Mouse (Mus musculus) CH12.LX (cell line): ENCODE measurements around the gene Pald1.
A peak's percentile ranks its signal among the peaks of the same experiment; 100 is the strongest.

Experiments
- CTCF ChIP-seq, 2 experiments: IDR thresholded peaks in 1 of 2; conservative IDR thresholded peaks in 1 of 2; 2 replicates each; pipeline ENCODE4 v1.5.1; 2011 to 2012; ENCODE audit warnings: low read depth in 2 of 2, low read length in 2 of 2, improper control_type of control experiment in 1 of 2, inconsistent platforms in 1 of 2, mild to moderate bottlenecking in 1 of 2, moderate library complexity in 1 of 2
- MAFK ChIP-seq: IDR thresholded peaks from 2 replicates; pipeline ENCODE4 v1.6.1; 2011; ENCODE audit warnings: low read length, improper control_type of control experiment; ENCODE audit not compliant: insufficient replicate concordance
- MAZ ChIP-seq: IDR thresholded peaks from 2 replicates; pipeline ENCODE4 v1.6.1; 2012; ENCODE audit warnings: low read depth, mild to moderate bottlenecking, inconsistent platforms, low read length, improper control_type of control experiment, moderate library complexity
- POLR2A ChIP-seq: IDR thresholded peaks from 2 replicates; pipeline ENCODE4 v1.6.1; 2011; ENCODE audit warnings: low read depth, mild to moderate bottlenecking, improper control_type of control experiment, low read length

DNA sequence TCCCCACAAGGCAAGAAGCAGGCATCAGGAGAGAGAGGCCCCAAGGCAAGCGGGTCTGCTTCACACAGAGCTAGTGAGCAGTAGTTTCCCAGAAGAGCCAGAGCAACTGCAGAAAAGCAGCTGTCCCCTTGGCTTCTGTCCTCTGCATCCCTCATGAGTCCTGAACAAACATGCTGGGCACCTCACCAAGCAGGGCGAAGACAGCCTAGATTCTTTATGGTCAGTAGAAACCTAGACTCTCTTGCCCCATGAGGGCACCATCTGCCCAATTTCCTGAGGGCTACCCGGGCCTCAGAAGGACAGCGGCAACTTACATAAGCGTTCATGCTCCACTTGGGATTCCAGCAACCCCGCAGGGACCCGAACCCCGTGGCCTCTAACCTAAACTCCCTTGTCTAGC lies 20.3 kb downstream of the Pald1 start:
- 0 out of 4 replicates have a peak, but pooled peaks of 1 of the 2 experiments have one; percentile 4 for TF ChIP-seq CTCF (conservative IDR thresholded peaks at IDR 0.05 in 1 of 2, IDR thresholded peaks at IDR 0.05 in 1 of 2; ENCODE audit: low read depth in 2 of 2, low read length in 2 of 2)
- TF ChIP-seq MAZ, result no peak
- no peak for TF ChIP-seq POLR2A
- no peak for TF ChIP-seq MAFK
